Mouse (Mus musculus): ENCODE data around the gene Baz1b. TPM values are rescaled to one million over a fixed set of nuclear protein-coding genes. Genes with fewer than 3 reads are reported as not detected.

The Baz1b gene
- polyA plus RNA-seq, 1 experiment from 2014 or later: 28.5 TPM

GRCm38 (mm10) chr5:135270361-135270760, 83.3 kb downstream of the Baz1b start:
- Histone ChIP-seq H3K4me2 (ENCODE audit: low read depth, low read length) (no peak overlapping the region), H3K36me3 (ENCODE audit: control insufficient read depth, insufficient read depth, low read length) (no peaks in the 10 kb centered on the region), H3K4me3 (replicated peaks; ENCODE audit: low read length) (no peak overlapping the region), H3K9ac (ENCODE audit: low read length) (no peak overlapping the region), H3K27ac (ENCODE audit: low read length) (no peak overlapping the region), H3K27me3 (ENCODE audit: control insufficient read depth, insufficient read depth, low read length) (no peaks in the 10 kb centered on the region), H3K4me1 (ENCODE audit: control insufficient read depth, insufficient read depth, low read length) (peaks cover 3% of the 10 kb centered on the region; the same call in 1 of the 2 replicates), H3K9me3 (replicated peaks; ENCODE audit: control insufficient read depth, low read length) (no peaks in the 10 kb centered on the region)
- no peak for ATAC-seq (ENCODE audit: insufficient read depth, low FRiP score)
- 74% methylated on average over 4 of the region's 4 CpGs for WGBS

- H3K4me2 ChIP-seq (ENCODE audit: low read depth, low read length): no peak overlapping the region
- H3K4me3 ChIP-seq (replicated peaks; ENCODE audit: low read length): no peak overlapping the region
- no peak overlapping the region for H3K27ac ChIP-seq (ENCODE audit: low read length)
- H3K36me3 ChIP-seq (ENCODE audit: control insufficient read depth, insufficient read depth, low read length): no peaks in the 10 kb centered on the region
- H3K4me1 ChIP-seq (ENCODE audit: control insufficient read depth, insufficient read depth, low read length): peaks cover 6% of the 10 kb centered on the region; the same call in 1 of the 2 replicates
- WGBS: 75% methylated on average over 12 of the region's 12 CpGs
- H3K27me3 ChIP-seq (ENCODE audit: control insufficient read depth, insufficient read depth, low read length): peaks cover 4% of the 10 kb centered on the region; the same call in 1 of the 2 replicates
- H3K9me3 ChIP-seq (replicated peaks; ENCODE audit: control insufficient read depth, low read length): no peaks in the 10 kb centered on the region
- no peak for ATAC-seq (ENCODE audit: insufficient read depth, low FRiP score)
- H3K9ac ChIP-seq (ENCODE audit: low read length): no peak overlapping the region
Measured at GRCm38 (mm10) chr5:135271563-135272165, 84.6 kb downstream of the Baz1b start.

GRCm38 (mm10) chr5:135274663-135275396, 87.8 kb downstream of the Baz1b start:
- Histone ChIP-seq H3K4me3 (replicated peaks; ENCODE audit: low read length) (peak overlapping the region; percentile 3; the same call in 1 of the 2 replicates), H3K27ac (ENCODE audit: low read length) (peak overlapping the region; percentile 56), H3K4me2 (ENCODE audit: low read depth, low read length) (peak overlapping the region; percentile 41; the same call in 1 of the 2 replicates), H3K9me3 (replicated peaks; ENCODE audit: control insufficient read depth, low read length) (no peaks in the 10 kb centered on the region), H3K9ac (ENCODE audit: low read length) (no peak overlapping the region; the same call in 1 of the 2 replicates), H3K36me3 (ENCODE audit: control insufficient read depth, insufficient read depth, low read length) (no peaks in the 10 kb centered on the region), H3K27me3 (ENCODE audit: control insufficient read depth, insufficient read depth, low read length) (peaks cover 4% of the 10 kb centered on the region; the same call in 1 of the 2 replicates), H3K4me1 (ENCODE audit: control insufficient read depth, insufficient read depth, low read length) (peaks cover 6% of the 10 kb centered on the region; the same call in 1 of the 2 replicates)
- ATAC-seq (ENCODE audit: insufficient read depth, low FRiP score): no peak
- 22% methylated on average over 15 of the region's 15 CpGs for WGBS

GRCm38 (mm10) chr5:135276597-135276996, 89.5 kb downstream of the Baz1b start:
- 7% methylated on average over 36 of the region's 36 CpGs for WGBS
- peaks cover 4% of the 10 kb centered on the region; the same call in 1 of the 2 replicates for H3K27me3 ChIP-seq (ENCODE audit: control insufficient read depth, insufficient read depth, low read length)
- peaks cover 6% of the 10 kb centered on the region; the same call in 1 of the 2 replicates for H3K4me1 ChIP-seq (ENCODE audit: control insufficient read depth, insufficient read depth, low read length)
- H3K4me2 ChIP-seq (ENCODE audit: low read depth, low read length): peak overlapping the region; percentile 29; the same call in 1 of the 2 replicates
- peak overlapping the region; percentile 20 for H3K4me3 ChIP-seq (replicated peaks; ENCODE audit: low read length)
- no peaks in the 10 kb centered on the region for H3K36me3 ChIP-seq (ENCODE audit: control insufficient read depth, insufficient read depth, low read length)
- H3K27ac ChIP-seq (ENCODE audit: low read length): no peak overlapping the region
- H3K9me3 ChIP-seq (replicated peaks; ENCODE audit: control insufficient read depth, low read length): no peaks in the 10 kb centered on the region
- peak overlapping the region; percentile 36 for H3K9ac ChIP-seq (ENCODE audit: low read length)
- no peak for ATAC-seq (ENCODE audit: insufficient read depth, low FRiP score)

GRCm38 (mm10) chr5:135280226-135280625, 93.2 kb downstream of the Baz1b start:
- H3K4me3 ChIP-seq (replicated peaks; ENCODE audit: low read length): no peak overlapping the region
- H3K27ac ChIP-seq (ENCODE audit: low read length): no peak overlapping the region
- no peaks in the 10 kb centered on the region for H3K9me3 ChIP-seq (replicated peaks; ENCODE audit: control insufficient read depth, low read length)
- no peak overlapping the region for H3K4me2 ChIP-seq (ENCODE audit: low read depth, low read length)
- no peaks in the 10 kb centered on the region for H3K36me3 ChIP-seq (ENCODE audit: control insufficient read depth, insufficient read depth, low read length)
- no peak for ATAC-seq (ENCODE audit: insufficient read depth, low FRiP score)
- no peak overlapping the region for H3K9ac ChIP-seq (ENCODE audit: low read length)
- H3K27me3 ChIP-seq (ENCODE audit: control insufficient read depth, insufficient read depth, low read length): peaks cover 4% of the 10 kb centered on the region; the same call in 1 of the 2 replicates
- WGBS: 64% methylated on average over 9 of the region's 9 CpGs
- 0 out of 2 replicates have a peak, but pooled peaks cover 3% of the 10 kb centered on the region for H3K4me1 ChIP-seq (ENCODE audit: control insufficient read depth, insufficient read depth, low read length)

- Histone ChIP-seq H3K4me3 (replicated peaks; ENCODE audit: low read length) (no peak overlapping the region), H3K27ac (ENCODE audit: low read length) (no peak overlapping the region)
- 71% methylated on average over 3 of the region's 3 CpGs for WGBS
Measured at GRCm38 (mm10) chr5:135285211-135285610, 98.1 kb downstream of the Baz1b start.

GRCm38 (mm10) chr5:135286185-135286584, 99.1 kb downstream of the Baz1b start:
- no peak overlapping the region for H3K4me3 ChIP-seq (replicated peaks; ENCODE audit: low read length)
- H3K9me3 ChIP-seq (replicated peaks; ENCODE audit: control insufficient read depth, low read length): no peaks in the 10 kb centered on the region
- H3K9ac ChIP-seq (ENCODE audit: low read length): no peak overlapping the region
- ATAC-seq (ENCODE audit: insufficient read depth, low FRiP score): peak; percentile 58
- no peaks in the 10 kb centered on the region for H3K27me3 ChIP-seq (ENCODE audit: control insufficient read depth, insufficient read depth, low read length)
- under 1% methylated on average over 6 of the region's 6 CpGs for WGBS
- no peak overlapping the region for H3K4me2 ChIP-seq (ENCODE audit: low read depth, low read length)
- H3K36me3 ChIP-seq (ENCODE audit: control insufficient read depth, insufficient read depth, low read length): no peaks in the 10 kb centered on the region
- H3K27ac ChIP-seq (ENCODE audit: low read length): no peak overlapping the region
- H3K4me1 ChIP-seq (ENCODE audit: control insufficient read depth, insufficient read depth, low read length): no peaks in the 10 kb centered on the region

More at GRCm38 (mm10) chr5:135285211-135285610, 98.1 kb downstream of the Baz1b start:
- Histone ChIP-seq H3K9ac (ENCODE audit: low read length) (no peak overlapping the region), H3K4me1 (ENCODE audit: control insufficient read depth, insufficient read depth, low read length) (no peaks in the 10 kb centered on the region), H3K9me3 (replicated peaks; ENCODE audit: control insufficient read depth, low read length) (no peaks in the 10 kb centered on the region), H3K4me2 (ENCODE audit: low read depth, low read length) (no peak overlapping the region), H3K27me3 (ENCODE audit: control insufficient read depth, insufficient read depth, low read length) (no peaks in the 10 kb centered on the region), H3K36me3 (ENCODE audit: control insufficient read depth, insufficient read depth, low read length) (no peaks in the 10 kb centered on the region)
- ATAC-seq (ENCODE audit: insufficient read depth, low FRiP score): no peak

- Histone ChIP-seq H3K9me3 (replicated peaks; ENCODE audit: control insufficient read depth, low read length) (no peaks in the 10 kb centered on the region), H3K4me2 (ENCODE audit: low read depth, low read length) (no peak overlapping the region), H3K36me3 (ENCODE audit: control insufficient read depth, insufficient read depth, low read length) (no peaks in the 10 kb centered on the region), H3K27me3 (ENCODE audit: control insufficient read depth, insufficient read depth, low read length) (no peaks in the 10 kb centered on the region), H3K4me1 (ENCODE audit: control insufficient read depth, insufficient read depth, low read length) (no peaks in the 10 kb centered on the region), H3K9ac (ENCODE audit: low read length) (no peak overlapping the region), H3K4me3 (replicated peaks; ENCODE audit: low read length) (no peak overlapping the region), H3K27ac (ENCODE audit: low read length) (no peak overlapping the region)
- 76% methylated on average over 5 of the region's 5 CpGs for WGBS
- ATAC-seq (ENCODE audit: insufficient read depth, low FRiP score): no peak
Measured at GRCm38 (mm10) chr5:135286926-135287325, 99.9 kb downstream of the Baz1b start.

GRCm38 (mm10) chr5:135290703-135291102, 103.6 kb downstream of the Baz1b start:
- H3K4me3 ChIP-seq (replicated peaks; ENCODE audit: low read length): no peak overlapping the region
- H3K4me1 ChIP-seq (ENCODE audit: control insufficient read depth, insufficient read depth, low read length): no peaks in the 10 kb centered on the region
- H3K27me3 ChIP-seq (ENCODE audit: control insufficient read depth, insufficient read depth, low read length): no peaks in the 10 kb centered on the region
- no peak overlapping the region for H3K27ac ChIP-seq (ENCODE audit: low read length)
- H3K9ac ChIP-seq (ENCODE audit: low read length): no peak overlapping the region
- no peaks in the 10 kb centered on the region for H3K9me3 ChIP-seq (replicated peaks; ENCODE audit: control insufficient read depth, low read length)
- ATAC-seq (ENCODE audit: insufficient read depth, low FRiP score): no peak
- no peaks in the 10 kb centered on the region for H3K36me3 ChIP-seq (ENCODE audit: control insufficient read depth, insufficient read depth, low read length)
- H3K4me2 ChIP-seq (ENCODE audit: low read depth, low read length): no peak overlapping the region
- 75% methylated on average over 6 of the region's 6 CpGs for WGBS

All from stomach, embryonic 16.5 days (tissue).